Mouse (Mus musculus) midbrain, embryonic 13.5 days (tissue): ENCODE data around the gene Ralbp1. TPM values are rescaled to one million over a fixed set of nuclear protein-coding genes. Genes with fewer than 3 reads are reported as not detected.
A peak's percentile ranks its signal among the peaks of the same experiment; 100 is the strongest.

Experiments used
- ATAC-seq: fragments of 200-750 bp; cut with Nextera tagmentation; 2 replicates; pipeline ENCODE4 v1.8.0; 2017; ENCODE audit warnings: mild to moderate bottlenecking, moderate TSS enrichment, moderate library complexity
- H3K27ac ChIP-seq: fragments of 300-500 bp; sonication (generic); 2 replicates; pipeline ENCODE4 v1.5.1; 2015; ENCODE audit warnings: inconsistent platforms, mild to moderate bottlenecking, moderate library complexity
- H3K27me3 ChIP-seq: fragments of 300-500 bp; sonication (generic); 2 replicates; pipeline ENCODE4 v1.6.1; 2015; ENCODE audit warnings: mild to moderate bottlenecking, inconsistent platforms
- H3K36me3 ChIP-seq: fragments of 300-500 bp; sonication (generic); 2 replicates; pipeline ENCODE4 v1.6.1; 2015; ENCODE audit warnings: mild to moderate bottlenecking, inconsistent platforms
- H3K4me1 ChIP-seq: fragments of 300-500 bp; sonication (generic); replicated peaks from 2 replicates; pipeline ENCODE4 v1.6.1; 2015; ENCODE audit warnings: inconsistent platforms
- H3K4me2 ChIP-seq: fragments of 300-500 bp; sonication (generic); replicated peaks from 2 replicates; pipeline ENCODE4 v1.6.1; 2015; ENCODE audit warnings: moderate library complexity, mild to moderate bottlenecking, inconsistent platforms
- H3K4me3 ChIP-seq: fragments of 300-500 bp; sonication (generic); replicated peaks from 2 replicates; pipeline ENCODE4 v1.5.1; 2015; ENCODE audit warnings: mild to moderate bottlenecking, inconsistent platforms
- H3K9ac ChIP-seq: fragments of 300-500 bp; sonication (generic); replicated peaks from 2 replicates; pipeline ENCODE4 v1.6.1; 2015; ENCODE audit warnings: mild to moderate bottlenecking, inconsistent platforms
- H3K9me3 ChIP-seq: fragments of 300-500 bp; sonication (generic); 2 replicates; pipeline ENCODE4 v1.6.1; 2016; ENCODE audit warnings: mild to moderate bottlenecking, inconsistent platforms
- WGBS: fragments of 180-500 bp; shearing (Covaris S2); methylation state at CpG from one replicate; pipeline ENCODE4 v1.1.7; 2015; 5-methylcytosine and 5-hydroxymethylcytosine counted together
- polyA plus RNA-seq: library from polyadenylated mRNA; unstranded; fragments of >200 nt; fragmentation: Nextera tagmentation; extraction: Ambion mirVana; gene quantifications from 2 replicates; pipeline ENCODE4 v1.2.1, GENCODE M21; 2015

Gene Ralbp1
- polyA plus RNA-seq, 1 experiment from 2014 or later = 49.8 TPM

GRCm38 (mm10) chr17:65914083-65914482, 28.5 kb upstream of the Ralbp1 start:
- no peak overlapping the region for H3K4me2 ChIP-seq
- ATAC-seq = no peak
- H3K4me3 ChIP-seq = no peak overlapping the region
- H3K36me3 ChIP-seq = peaks cover 2% of the 10 kb centered on the region; the same call in 1 of the 2 replicates
- peaks cover 10% of the 10 kb centered on the region for H3K4me1 ChIP-seq
- H3K27ac ChIP-seq = no peak overlapping the region
- no peaks in the 10 kb centered on the region for H3K27me3 ChIP-seq
- whole genome bisulfite sequencing = 49% methylated on average over 6 of the region's 6 CpGs
- no peaks in the 10 kb centered on the region for H3K9me3 ChIP-seq
- no peak overlapping the region for H3K9ac ChIP-seq

- Histone ChIP-seq H3K4me2 (no peak overlapping the region), H3K4me1 (peaks cover 10% of the 10 kb centered on the region), H3K36me3 (no peaks in the 10 kb centered on the region), H3K27ac (no peak overlapping the region), H3K9me3 (no peaks in the 10 kb centered on the region), H3K27me3 (no peaks in the 10 kb centered on the region), H3K4me3 (no peak overlapping the region), H3K9ac (no peak overlapping the region)
- ATAC-seq = no peak
- 93% methylated on average over 2 of the region's 2 CpGs for WGBS
These were observed 26.6 kb upstream of the Ralbp1 start for GRCm38 (mm10) chr17:65912202-65912601.

GRCm38 (mm10) chr17:65911285-65912069, 25.9 kb upstream of the Ralbp1 start:
- no peak overlapping the region for H3K27ac ChIP-seq
- H3K36me3 ChIP-seq = no peaks in the 10 kb centered on the region
- H3K9ac ChIP-seq = no peak overlapping the region
- no peak overlapping the region for H3K4me3 ChIP-seq
- peaks cover 9% of the 10 kb centered on the region for H3K4me1 ChIP-seq
- no peak for ATAC-seq
- no peaks in the 10 kb centered on the region for H3K9me3 ChIP-seq
- no peaks in the 10 kb centered on the region for H3K27me3 ChIP-seq
- WGBS = 87% methylated on average over 15 of the region's 15 CpGs
- no peak overlapping the region for H3K4me2 ChIP-seq

GRCm38 (mm10) chr17:65908270-65908669, 22.7 kb upstream of the Ralbp1 start:
- ATAC-seq = no peak
- Histone ChIP-seq H3K27me3 (no peaks in the 10 kb centered on the region), H3K9ac (no peak overlapping the region), H3K36me3 (no peaks in the 10 kb centered on the region), H3K4me1 (0 out of 2 replicates have a peak, but pooled peaks cover 7% of the 10 kb centered on the region), H3K9me3 (no peaks in the 10 kb centered on the region), H3K4me2 (no peak overlapping the region), H3K4me3 (no peak overlapping the region), H3K27ac (no peak overlapping the region)

- no peak overlapping the region for H3K4me3 ChIP-seq
- no peak overlapping the region for H3K4me2 ChIP-seq
- H3K36me3 ChIP-seq = no peaks in the 10 kb centered on the region
- 70% methylated on average over 11 of the region's 11 CpGs for WGBS
- H3K9me3 ChIP-seq = no peaks in the 10 kb centered on the region
- H3K27me3 ChIP-seq = no peaks in the 10 kb centered on the region
- no peak for ATAC-seq
- H3K27ac ChIP-seq = no peak overlapping the region
- 0 out of 2 replicates have a peak, but pooled peaks cover 7% of the 10 kb centered on the region for H3K4me1 ChIP-seq
- H3K9ac ChIP-seq = no peak overlapping the region
These were observed 21.4 kb upstream of the Ralbp1 start for GRCm38 (mm10) chr17:65906895-65907401.

- Histone ChIP-seq H3K4me3 (no peak overlapping the region), H3K27ac (no peak overlapping the region), H3K9ac (no peak overlapping the region), H3K27me3 (no peaks in the 10 kb centered on the region), H3K4me2 (no peak overlapping the region), H3K9me3 (no peaks in the 10 kb centered on the region), H3K36me3 (no peaks in the 10 kb centered on the region), H3K4me1 (0 out of 2 replicates have a peak, but pooled peaks cover 7% of the 10 kb centered on the region)
- WGBS = 55% methylated on average over 11 of the region's 12 CpGs
- no peak for ATAC-seq
These were observed 20.8 kb upstream of the Ralbp1 start for GRCm38 (mm10) chr17:65906313-65906894.

GRCm38 (mm10) chr17:65905241-65905640, 19.6 kb upstream of the Ralbp1 start:
- 0 out of 2 replicates have a peak, but pooled peaks cover 7% of the 10 kb centered on the region for H3K4me1 ChIP-seq
- no peaks in the 10 kb centered on the region for H3K27me3 ChIP-seq
- ATAC-seq = 0 out of 2 replicates have a peak, but pooled peaks have one; percentile 3
- no peaks in the 10 kb centered on the region for H3K9me3 ChIP-seq
- no peaks in the 10 kb centered on the region for H3K36me3 ChIP-seq
- H3K9ac ChIP-seq = no peak overlapping the region
- H3K27ac ChIP-seq = no peak overlapping the region
- 66% methylated on average over 14 of the region's 14 CpGs for WGBS
- H3K4me3 ChIP-seq = no peak overlapping the region
- no peak overlapping the region for H3K4me2 ChIP-seq

- H3K4me3 ChIP-seq = no peak overlapping the region
- WGBS = 89% methylated on average over 8 of the region's 8 CpGs
- H3K27me3 ChIP-seq = no peaks in the 10 kb centered on the region
- no peak overlapping the region for H3K27ac ChIP-seq
- no peak for ATAC-seq
- no peaks in the 10 kb centered on the region for H3K9me3 ChIP-seq
- no peaks in the 10 kb centered on the region for H3K36me3 ChIP-seq
- H3K9ac ChIP-seq = no peak overlapping the region
- 0 out of 2 replicates have a peak, but pooled peaks cover 7% of the 10 kb centered on the region for H3K4me1 ChIP-seq
- no peak overlapping the region for H3K4me2 ChIP-seq
These were observed 18.2 kb upstream of the Ralbp1 start for GRCm38 (mm10) chr17:65903826-65904225.

- Histone ChIP-seq H3K9me3 (no peaks in the 10 kb centered on the region), H3K27me3 (no peaks in the 10 kb centered on the region), H3K36me3 (no peaks in the 10 kb centered on the region), H3K4me3 (no peak overlapping the region), H3K27ac (no peak overlapping the region), H3K4me1 (0 out of 2 replicates have a peak, but pooled peaks cover 7% of the 10 kb centered on the region), H3K4me2 (no peak overlapping the region), H3K9ac (no peak overlapping the region)
- ATAC-seq = no peak
- 100% methylated on average over 1 of the region's 1 CpGs for WGBS
These were observed 17.4 kb upstream of the Ralbp1 start for GRCm38 (mm10) chr17:65903011-65903410.

- H3K27me3 ChIP-seq = no peaks in the 10 kb centered on the region
- H3K9me3 ChIP-seq = no peaks in the 10 kb centered on the region
- H3K4me2 ChIP-seq = no peak overlapping the region
- no peak overlapping the region for H3K27ac ChIP-seq
- H3K4me3 ChIP-seq = no peak overlapping the region
- 0 out of 2 replicates have a peak, but pooled peaks cover 7% of the 10 kb centered on the region for H3K4me1 ChIP-seq
- no peak overlapping the region for H3K9ac ChIP-seq
- 93% methylated on average over 6 of the region's 6 CpGs for WGBS
- no peak for ATAC-seq
- H3K36me3 ChIP-seq = no peaks in the 10 kb centered on the region
These were observed 16.7 kb upstream of the Ralbp1 start for GRCm38 (mm10) chr17:65902281-65902680.

GRCm38 (mm10) chr17:65896016-65896415, 10.4 kb upstream of the Ralbp1 start:
- Histone ChIP-seq H3K36me3 (no peaks in the 10 kb centered on the region), H3K9me3 (no peaks in the 10 kb centered on the region), H3K27me3 (no peaks in the 10 kb centered on the region), H3K4me2 (no peak overlapping the region), H3K27ac (no peak overlapping the region), H3K4me3 (no peak overlapping the region), H3K4me1 (no peaks in the 10 kb centered on the region), H3K9ac (no peak overlapping the region)
- WGBS = 74% methylated on average over 3 of the region's 3 CpGs
- ATAC-seq = no peak

- H3K27ac ChIP-seq = no peak overlapping the region
- H3K36me3 ChIP-seq = no peaks in the 10 kb centered on the region
- H3K9ac ChIP-seq = no peak overlapping the region
- 88% methylated on average over 5 of the region's 5 CpGs for WGBS
- no peaks in the 10 kb centered on the region for H3K9me3 ChIP-seq
- no peak for ATAC-seq
- no peaks in the 10 kb centered on the region for H3K27me3 ChIP-seq
- H3K4me2 ChIP-seq = no peak overlapping the region
- H3K4me3 ChIP-seq = no peak overlapping the region
- H3K4me1 ChIP-seq = peaks cover 12% of the 10 kb centered on the region
These were observed 3.9 kb upstream of the Ralbp1 start for GRCm38 (mm10) chr17:65889476-65889875.
